Mouse (Mus musculus) urinary bladder, postnatal 4 days (tissue): ENCODE measurements around the gene H2al1b.
"Not testable (repeated sequence)": the region's sequence is repeated elsewhere in the genome, so short reads cannot be mapped to it uniquely, and the experiment has no call there.

Source experiments
- DNase-seq, 2 experiments: peaks; one replicate each; pipeline ENCODE4 v3.0.0; 2021 to 2022; ENCODE audit warnings: low spot score in 2 of 2

H2al1b gene

GRCm38 (mm10) chrX:11302132-11302531 lies at the start of gene H2al1b:
TSS of gene H2al1b (plus strand) at chrX:11302432.
- DNase-seq = not testable (repeated sequence)

- no peak for DNase-seq
These were observed 48.2 kb upstream of the H2al1b start for GRCm38 (mm10) chrX:11254062-11254461.

- DNase-seq = no peak
These were observed 47.6 kb upstream of the H2al1b start for GRCm38 (mm10) chrX:11254521-11255207.

- DNase-seq = no peak
These were observed 46.5 kb upstream of the H2al1b start for GRCm38 (mm10) chrX:11255564-11256360.

GRCm38 (mm10) chrX:11264918-11265317 lies 37.3 kb upstream of the H2al1b start:
- DNase-seq = no peak

GRCm38 (mm10) chrX:11267791-11268190 lies 34.4 kb upstream of the H2al1b start:
- DNase-seq = peak in 1 of 2 experiments; percentile 27

GRCm38 (mm10) chrX:11269074-11269473 lies 33.2 kb upstream of the H2al1b start:
- no peak for DNase-seq

GRCm38 (mm10) chrX:11273190-11273589 lies 29.0 kb upstream of the H2al1b start:
- DNase-seq = no peak

GRCm38 (mm10) chrX:11277083-11277482 lies 25.1 kb upstream of the H2al1b start:
- no peak for DNase-seq

GRCm38 (mm10) chrX:11280741-11281140 lies 21.5 kb upstream of the H2al1b start:
- no peak for DNase-seq

- DNase-seq = no peak
These were observed 13.8 kb upstream of the H2al1b start for GRCm38 (mm10) chrX:11288306-11288882.

- DNase-seq = no peak
These were observed 13.0 kb upstream of the H2al1b start for GRCm38 (mm10) chrX:11289244-11289643.

- not testable (repeated sequence) for DNase-seq
These were observed 3.3 kb upstream of the H2al1b start, which contains the start of gene H2al1a for GRCm38 (mm10) chrX:11298957-11299356. TSS of gene H2al1a (plus strand) at chrX:11299257.

- not testable (repeated sequence) for DNase-seq
These were observed 3.1 kb downstream of the H2al1b start, which contains the start of gene H2al1c for GRCm38 (mm10) chrX:11305355-11305754. TSS of gene H2al1c (plus strand) at chrX:11305655.

GRCm38 (mm10) chrX:11308524-11308923 lies 6.3 kb downstream of the H2al1b start, which contains the start of gene H2al1d:
TSS of gene H2al1d (plus strand) at chrX:11308824.
- DNase-seq = not testable (repeated sequence)

- DNase-seq = not testable (repeated sequence)
These were observed 9.4 kb downstream of the H2al1b start, which contains the start of gene H2al1e for GRCm38 (mm10) chrX:11311634-11312033. TSS of gene H2al1e (plus strand) at chrX:11311934.

- DNase-seq = not testable (repeated sequence)
These were observed 12.6 kb downstream of the H2al1b start, which contains the start of gene H2al1f for GRCm38 (mm10) chrX:11314858-11315257. TSS of gene H2al1f (plus strand) at chrX:11315158.

- DNase-seq = not testable (repeated sequence)
These were observed 15.7 kb downstream of the H2al1b start, which contains the start of gene H2al1g for GRCm38 (mm10) chrX:11317956-11318355. TSS of gene H2al1g (plus strand) at chrX:11318256.

- DNase-seq = not testable (repeated sequence)
These were observed 19.0 kb downstream of the H2al1b start, which contains the start of gene H2al1h for GRCm38 (mm10) chrX:11321192-11321591. TSS of gene H2al1h (plus strand) at chrX:11321492.

- not testable (repeated sequence) for DNase-seq
These were observed 22.1 kb downstream of the H2al1b start, which contains the start of gene H2al1i for GRCm38 (mm10) chrX:11324359-11324758. TSS of gene H2al1i (plus strand) at chrX:11324659.

- not testable (repeated sequence) for DNase-seq
These were observed 25.3 kb downstream of the H2al1b start, which contains the start of gene H2al1j for GRCm38 (mm10) chrX:11327522-11327921. TSS of gene H2al1j (plus strand) at chrX:11327822.

GRCm38 (mm10) chrX:11345762-11346161 lies 43.5 kb downstream of the H2al1b start:
- no peak for DNase-seq
